Mouse (Mus musculus) stomach, postnatal 0 days (tissue): ENCODE data around the gene Hdac1. TPM values are rescaled to one million over a fixed set of nuclear protein-coding genes. Genes with fewer than 3 reads are reported as not detected.

ENCODE experiments used
- ATAC-seq: fragments of 200-750 bp; cut with Nextera tagmentation; 2 replicates; pipeline ENCODE4 v1.8.0; 2017; ENCODE audit not compliant: low FRiP score, low TSS enrichment
- DNase-seq: peaks from one replicate; pipeline ENCODE4 v3.0.0-alpha.2; 2016; ENCODE audit warnings: low spot score
- H3K27ac ChIP-seq: fragments of 300-500 bp; sonication (generic); replicated peaks from 2 replicates; pipeline ENCODE4 v1.5.1; 2014; ENCODE audit warnings: mild to moderate bottlenecking, control low read depth
- H3K27me3 ChIP-seq: fragments of 300-500 bp; sonication (generic); 2 replicates; pipeline ENCODE4 v1.6.1; 2014; ENCODE audit warnings: low read length; ENCODE audit not compliant: control insufficient read depth, insufficient read depth
- H3K36me3 ChIP-seq: fragments of 300-500 bp; sonication (generic); 2 replicates; pipeline ENCODE4 v1.6.1; 2014; ENCODE audit warnings: low read length, mixed read lengths; ENCODE audit not compliant: control insufficient read depth, insufficient read depth
- H3K4me1 ChIP-seq: fragments of 300-500 bp; sonication (generic); replicated peaks from 2 replicates; pipeline ENCODE4 v1.6.1; 2014; ENCODE audit warnings: antibody characterized with exemption; ENCODE audit not compliant: control insufficient read depth, insufficient read depth
- H3K4me2 ChIP-seq: fragments of 300-500 bp; sonication (generic); replicated peaks from 2 replicates; pipeline ENCODE4 v1.6.1; 2014; ENCODE audit warnings: low read depth, mild to moderate bottlenecking, control low read depth, moderate library complexity
- H3K4me3 ChIP-seq: fragments of 300-500 bp; sonication (generic); 2 replicates; pipeline ENCODE4 v1.5.1; 2014; ENCODE audit warnings: low read depth, low read length, control low read depth
- H3K9ac ChIP-seq: fragments of 300-500 bp; sonication (generic); 2 replicates; pipeline ENCODE4 v1.6.1; 2014; ENCODE audit warnings: mild to moderate bottlenecking, low read length, control low read depth, mixed read lengths
- H3K9me3 ChIP-seq: fragments of 300-500 bp; sonication (generic); 2 replicates; pipeline ENCODE4 v1.6.1; 2016; ENCODE audit warnings: low read length; ENCODE audit not compliant: control insufficient read depth
- CTCF ChIP-seq: IDR thresholded peaks from 2 replicates; pipeline ENCODE4 v1.5.1; 2016; ENCODE audit warnings: antibody characterized with exemption, low read depth, mild to moderate bottlenecking, moderate library complexity
- EP300 ChIP-seq: optimal IDR thresholded peaks from 2 replicates; pipeline ENCODE3; 2016; ENCODE audit warnings: antibody characterized with exemption
- WGBS: fragments of 180-500 bp; shearing (Covaris S2); extraction: QIAGEN DNeasy Blood & Tissue Kit; methylation state at CpG from one replicate; pipeline ENCODE4 v1.1.7; 2014; 5-methylcytosine and 5-hydroxymethylcytosine counted together
- polyA plus RNA-seq: library from polyadenylated mRNA; unstranded; fragments of >200 nt; fragmentation: Nextera tagmentation; extraction: Ambion mirVana; gene quantifications from 2 replicates; pipeline ENCODE4 v1.2.1, GENCODE M21; 2015

Hdac1 gene
- polyA plus RNA-seq, 1 experiment from 2014 or later: 110 TPM

- 87% methylated on average over 8 of the region's 8 CpGs for WGBS
- Histone ChIP-seq H3K4me1 (no peaks in the 10 kb centered on the region), H3K4me2 (no peak overlapping the region), H3K9ac (no peak overlapping the region), H3K4me3 (no peak overlapping the region), H3K27me3 (no peaks in the 10 kb centered on the region), H3K27ac (no peak overlapping the region), H3K9me3 (no peaks in the 10 kb centered on the region), H3K36me3 (peaks cover 20% of the 10 kb centered on the region)
- ATAC-seq (no peak), DNase-seq (no peak)
- TF ChIP-seq CTCF: no peak
- TF ChIP-seq EP300: no peak
These were observed 24.0 kb downstream of the Hdac1 start for GRCm38 (mm10) chr4:129518519-129518918.

GRCm38 (mm10) chr4:129516925-129517324, 25.6 kb downstream of the Hdac1 start:
- Histone ChIP-seq H3K4me1 (no peaks in the 10 kb centered on the region), H3K9me3 (no peaks in the 10 kb centered on the region), H3K27ac (peak overlapping the region; percentile 69), H3K27me3 (no peaks in the 10 kb centered on the region), H3K36me3 (peaks cover 18% of the 10 kb centered on the region), H3K4me2 (no peak overlapping the region), H3K9ac (no peak overlapping the region), H3K4me3 (no peak overlapping the region)
- no peak for TF ChIP-seq EP300
- no peak for TF ChIP-seq CTCF
- WGBS: 24% methylated on average over 2 of the region's 2 CpGs
- ATAC-seq (no peak), DNase-seq (peak; percentile 81)

GRCm38 (mm10) chr4:129514300-129514898, 28.1 kb downstream of the Hdac1 start:
- peak; percentile 69 for ATAC-seq
- Histone ChIP-seq H3K9me3 (no peaks in the 10 kb centered on the region), H3K36me3 (peaks cover 4% of the 10 kb centered on the region; the same call in 1 of the 2 replicates), H3K4me1 (0 out of 2 replicates have a peak, but pooled peaks cover under 1% of the 10 kb centered on the region), H3K27me3 (no peaks in the 10 kb centered on the region), H3K4me2 (peak overlapping the region; percentile 90), H3K4me3 (peak overlapping the region; percentile 94), H3K27ac (peak overlapping the region; percentile 90), H3K9ac (peak overlapping the region; percentile 97)
- WGBS: under 1% methylated on average over 31 of the region's 35 CpGs
- DNase-seq: peak; percentile 76
- TF ChIP-seq EP300: no peak
- TF ChIP-seq CTCF: peak; percentile 87

GRCm38 (mm10) chr4:129513891-129514290, 28.6 kb downstream of the Hdac1 start:
- TF ChIP-seq CTCF: no peak
- no peak for TF ChIP-seq EP300
- WGBS: under 1% methylated on average over 24 of the region's 57 CpGs

GRCm38 (mm10) chr4:129513086-129513767, 29.3 kb downstream of the Hdac1 start, which contains the start of gene Marcksl1:
Gene Marcksl1, plus strand, starts transcription at chr4:129513581.
- WGBS: 7% methylated on average over 38 of the region's 47 CpGs
- DNase-seq (peak; percentile 90), ATAC-seq (peak; percentile 79)
- TF ChIP-seq EP300: no peak
- TF ChIP-seq CTCF: peak; percentile 15
- peak within 1 kb of the TSS; percentile 94 for H3K4me3 ChIP-seq
- 0 out of 2 replicates have a peak, but pooled peaks cover 3% of the 10 kb centered on the region for H3K4me1 ChIP-seq
- H3K9me3 ChIP-seq: no peaks in the 10 kb centered on the region
- H3K9ac ChIP-seq: peak within 1 kb of the TSS; percentile 97
- H3K27ac ChIP-seq: peak within 1 kb of the TSS; percentile 90
- H3K4me2 ChIP-seq: peak within 1 kb of the TSS; percentile 90
- peaks cover 4% of the 10 kb centered on the region; the same call in 1 of the 2 replicates for H3K36me3 ChIP-seq
- no peaks in the 10 kb centered on the region for H3K27me3 ChIP-seq

More at GRCm38 (mm10) chr4:129513891-129514290, 28.6 kb downstream of the Hdac1 start:
- Histone ChIP-seq H3K27me3 (no peaks in the 10 kb centered on the region), H3K4me1 (0 out of 2 replicates have a peak, but pooled peaks cover 3% of the 10 kb centered on the region), H3K4me3 (peak overlapping the region; percentile 94), H3K9ac (peak overlapping the region; percentile 97), H3K27ac (peak overlapping the region; percentile 90), H3K9me3 (no peaks in the 10 kb centered on the region), H3K36me3 (peaks cover 4% of the 10 kb centered on the region; the same call in 1 of the 2 replicates), H3K4me2 (peak overlapping the region; percentile 90)
- ATAC-seq (peak; percentile 11), DNase-seq (no peak)
